Mouse (Mus musculus) spleen, adult 2 months (tissue): ENCODE data around the gene Fam174a. TPM values are rescaled to one million over a fixed set of nuclear protein-coding genes. Genes with fewer than 3 reads are reported as not detected.

ENCODE experiments used
- DNase-seq, 2 experiments: peaks; one replicate each; pipeline versions ENCODE4 v3.0.0 to v3.0.0-alpha.2; 2012 to 2021; ENCODE audit warnings: low spot score in 2 of 2, low read depth in 1 of 2
- H3K27ac ChIP-seq: fragments of 200-500 bp; 2 replicates; pipeline ENCODE4 v1.5.1; 2012; ENCODE audit warnings: low read length, inconsistent platforms; ENCODE audit not compliant: insufficient read depth
- H3K27me3 ChIP-seq: fragments of 200-500 bp; 2 replicates; pipeline ENCODE4 v1.6.1; 2012; ENCODE audit warnings: mild to moderate bottlenecking, moderate library complexity, low read length, inconsistent platforms; ENCODE audit not compliant: control insufficient read depth, insufficient read depth
- H3K36me3 ChIP-seq: fragments of 200-500 bp; 2 replicates; pipeline ENCODE4 v1.6.1; 2012; ENCODE audit warnings: mild to moderate bottlenecking, low read length, inconsistent platforms; ENCODE audit not compliant: control insufficient read depth, insufficient read depth
- H3K4me1 ChIP-seq: fragments of 200-500 bp; 2 replicates; pipeline ENCODE4 v1.6.1; 2011; ENCODE audit warnings: inconsistent platforms; ENCODE audit not compliant: control insufficient read depth, insufficient read depth, insufficient read length
- H3K4me3 ChIP-seq: fragments of 200-500 bp; 2 replicates; pipeline ENCODE4 v1.5.1; 2011; ENCODE audit warnings: mild to moderate bottlenecking, inconsistent platforms; ENCODE audit not compliant: insufficient read depth, insufficient read length; ENCODE audit errors: extremely low read depth
- CTCF ChIP-seq: fragments of 200-500 bp; IDR thresholded peaks from 2 replicates; pipeline ENCODE4 v1.5.1; 2011; ENCODE audit warnings: mild to moderate bottlenecking, inconsistent platforms; ENCODE audit not compliant: insufficient read depth, insufficient read length, insufficient replicate concordance; ENCODE audit errors: extremely low read depth
- POLR2A ChIP-seq: fragments of 200-500 bp; IDR thresholded peaks from 2 replicates; pipeline ENCODE4 v1.6.1; 2011; ENCODE audit warnings: low read depth, low read length, inconsistent platforms
- WGBS: fragments of 180-500 bp; shearing (Covaris S2); methylation state at CpG from one replicate; pipeline ENCODE4 v1.1.7; 2018; 5-methylcytosine and 5-hydroxymethylcytosine counted together
- polyA plus RNA-seq: library from polyadenylated mRNA; depleted of rRNA; stranded (reverse); fragments of >200 nt; gene quantifications from 2 replicates; pipeline ENCODE4 v1.2.3, GENCODE M21; 2012

Gene Fam174a
- polyA plus RNA-seq, 1 experiment: 18.6 TPM

GRCm38 (mm10) chr1:95315981-95316380 is 2.6 kb downstream of the Fam174a start:
- 80% methylated on average over 6 of the region's 6 CpGs for WGBS
- no peak for DNase-seq
- no peak for TF ChIP-seq POLR2A
- TF ChIP-seq CTCF: no peak

GRCm38 (mm10) chr1:95322219-95322618 is 8.8 kb downstream of the Fam174a start:
- H3K36me3 ChIP-seq: peaks cover 10% of the 10 kb centered on the region
- no peak for DNase-seq
- H3K4me1 ChIP-seq: no peaks in the 10 kb centered on the region
- TF ChIP-seq POLR2A (no peak), CTCF (no peak)
- H3K4me3 ChIP-seq: no peak overlapping the region
- no peak overlapping the region for H3K27ac ChIP-seq
- no peaks in the 10 kb centered on the region for H3K27me3 ChIP-seq
- 95% methylated on average over 2 of the region's 2 CpGs for WGBS

More at GRCm38 (mm10) chr1:95315981-95316380, 2.6 kb downstream of the Fam174a start:
- Histone ChIP-seq H3K36me3 (no peaks in the 10 kb centered on the region), H3K4me3 (no peak overlapping the region), H3K27ac (no peak overlapping the region), H3K4me1 (0 out of 2 replicates have a peak, but pooled peaks cover 1% of the 10 kb centered on the region), H3K27me3 (no peaks in the 10 kb centered on the region)

GRCm38 (mm10) chr1:95323004-95323403 is 9.6 kb downstream of the Fam174a start:
- no peak for DNase-seq
- WGBS: 57% methylated on average over 7 of the region's 7 CpGs
- no peaks in the 10 kb centered on the region for H3K27me3 ChIP-seq
- no peaks in the 10 kb centered on the region for H3K4me1 ChIP-seq
- H3K27ac ChIP-seq: no peak overlapping the region
- no peak overlapping the region for H3K4me3 ChIP-seq
- no peak for TF ChIP-seq CTCF
- no peak for TF ChIP-seq POLR2A
- H3K36me3 ChIP-seq: peaks cover 11% of the 10 kb centered on the region

- Histone ChIP-seq H3K4me3 (no peak overlapping the region), H3K27me3 (no peaks in the 10 kb centered on the region), H3K4me1 (no peaks in the 10 kb centered on the region), H3K27ac (no peak overlapping the region), H3K36me3 (peaks cover 12% of the 10 kb centered on the region)
- DNase-seq: no peak
- no peak for TF ChIP-seq POLR2A
- TF ChIP-seq CTCF: no peak
Measured at GRCm38 (mm10) chr1:95326856-95327255, 13.4 kb downstream of the Fam174a start.

- H3K27me3 ChIP-seq: no peaks in the 10 kb centered on the region
- no peak for DNase-seq
- no peaks in the 10 kb centered on the region for H3K4me1 ChIP-seq
- H3K27ac ChIP-seq: no peak overlapping the region
- H3K4me3 ChIP-seq: no peak overlapping the region
- TF ChIP-seq POLR2A: no peak
- no peak for TF ChIP-seq CTCF
- H3K36me3 ChIP-seq: no peaks in the 10 kb centered on the region
Measured at GRCm38 (mm10) chr1:95339618-95340017, 26.2 kb downstream of the Fam174a start.

- Histone ChIP-seq H3K27ac (no peak overlapping the region), H3K4me1 (no peaks in the 10 kb centered on the region), H3K36me3 (no peaks in the 10 kb centered on the region), H3K27me3 (no peaks in the 10 kb centered on the region), H3K4me3 (no peak overlapping the region)
- no peak for DNase-seq
- TF ChIP-seq POLR2A: no peak
- no peak for TF ChIP-seq CTCF
Measured at GRCm38 (mm10) chr1:95342242-95342641, 28.8 kb downstream of the Fam174a start.

- WGBS: 91% methylated on average over 5 of the region's 5 CpGs
- TF ChIP-seq POLR2A: no peak
- TF ChIP-seq CTCF: no peak
- no peak for DNase-seq
- no peaks in the 10 kb centered on the region for H3K36me3 ChIP-seq
- no peaks in the 10 kb centered on the region for H3K27me3 ChIP-seq
- no peaks in the 10 kb centered on the region for H3K4me1 ChIP-seq
- H3K4me3 ChIP-seq: no peak overlapping the region
- no peak overlapping the region for H3K27ac ChIP-seq
Measured at GRCm38 (mm10) chr1:95343585-95344485, 30.4 kb downstream of the Fam174a start.
